Mouse (Mus musculus): ENCODE measurements around the gene Tnrc6b. TPM values are rescaled to one million over a fixed set of nuclear protein-coding genes. Genes with fewer than 3 reads are reported as not detected.

The Tnrc6b gene
- polyA plus RNA-seq, 1 experiment from 2014 or later: 40.1 TPM

- Histone ChIP-seq H3K27ac (no peak overlapping the region), H3K36me3 (peaks cover 93% of the 10 kb centered on the region), H3K4me3 (no peak overlapping the region), H3K9me3 (replicated peaks) (no peaks in the 10 kb centered on the region), H3K4me1 (peaks cover 3% of the 10 kb centered on the region), H3K27me3 (ENCODE audit: low read depth, poor library complexity, severe bottlenecking) (no peaks in the 10 kb centered on the region)
- DNase-seq (ENCODE audit: low spot score): no peak
- 90% methylated on average over 3 of the region's 3 CpGs for WGBS
These were observed 243.7 kb downstream of the Tnrc6b start for GRCm38 (mm10) chr15:80954861-80955260.

DNA sequence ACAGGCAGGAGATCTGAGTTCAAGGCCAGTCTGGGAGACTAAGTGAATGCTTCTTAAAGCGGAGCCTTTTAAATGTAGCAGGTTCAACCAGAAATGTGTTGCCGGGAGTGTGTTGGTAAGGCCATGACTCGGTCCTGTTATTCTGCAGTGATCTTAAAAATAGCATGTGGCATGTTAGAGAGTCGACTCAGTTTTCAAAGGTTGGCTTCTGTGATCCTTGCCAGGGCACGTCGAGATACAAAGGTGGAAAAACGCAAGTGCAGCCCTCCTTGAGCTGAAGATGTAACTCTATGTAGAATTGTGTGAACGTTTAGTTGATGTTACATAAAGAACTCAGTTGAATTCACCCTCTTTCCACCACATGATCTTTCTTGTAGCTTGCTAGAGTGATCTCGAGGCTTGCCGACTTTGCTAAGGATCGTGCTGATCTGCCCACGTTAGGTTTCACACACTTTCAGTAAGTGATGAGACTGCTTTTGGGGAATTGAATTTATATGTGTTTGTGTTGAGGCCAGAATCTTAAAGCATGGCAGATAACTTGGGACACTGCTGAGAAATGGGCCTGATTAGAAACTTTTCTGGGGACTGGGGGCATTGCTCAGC, 244.8 kb downstream of the Tnrc6b start:
- no peaks in the 10 kb centered on the region for H3K27me3 ChIP-seq (ENCODE audit: low read depth, poor library complexity, severe bottlenecking)
- DNase-seq (ENCODE audit: low spot score): no peak
- H3K9me3 ChIP-seq (replicated peaks): no peaks in the 10 kb centered on the region
- no peaks in the 10 kb centered on the region for H3K4me1 ChIP-seq
- H3K27ac ChIP-seq: no peak overlapping the region
- 94% methylated on average over 12 of the region's 12 CpGs for WGBS
- H3K4me3 ChIP-seq: no peak overlapping the region
- H3K36me3 ChIP-seq: peaks cover 93% of the 10 kb centered on the region

GRCm38 (mm10) chr15:80969371-80969770, 258.3 kb downstream of the Tnrc6b start:
- Histone ChIP-seq H3K4me3 (no peak overlapping the region), H3K9me3 (replicated peaks) (no peaks in the 10 kb centered on the region), H3K27me3 (ENCODE audit: low read depth, poor library complexity, severe bottlenecking) (no peaks in the 10 kb centered on the region), H3K27ac (no peak overlapping the region), H3K4me1 (no peaks in the 10 kb centered on the region), H3K36me3 (peaks cover 59% of the 10 kb centered on the region)
- WGBS: 100% methylated on average over 1 of the region's 1 CpGs
- DNase-seq (ENCODE audit: low spot score): no peak

- Histone ChIP-seq H3K9me3 (replicated peaks) (no peaks in the 10 kb centered on the region), H3K27ac (no peak overlapping the region), H3K27me3 (ENCODE audit: low read depth, poor library complexity, severe bottlenecking) (0 out of 2 replicates have a peak, but pooled peaks cover 4% of the 10 kb centered on the region), H3K4me1 (peaks cover 6% of the 10 kb centered on the region), H3K4me3 (no peak overlapping the region), H3K36me3 (peaks cover 15% of the 10 kb centered on the region)
- no peak for DNase-seq (ENCODE audit: low spot score)
- 43% methylated on average over 5 of the region's 5 CpGs for WGBS
These were observed 263.2 kb downstream of the Tnrc6b start for GRCm38 (mm10) chr15:80974311-80974710.

DNA sequence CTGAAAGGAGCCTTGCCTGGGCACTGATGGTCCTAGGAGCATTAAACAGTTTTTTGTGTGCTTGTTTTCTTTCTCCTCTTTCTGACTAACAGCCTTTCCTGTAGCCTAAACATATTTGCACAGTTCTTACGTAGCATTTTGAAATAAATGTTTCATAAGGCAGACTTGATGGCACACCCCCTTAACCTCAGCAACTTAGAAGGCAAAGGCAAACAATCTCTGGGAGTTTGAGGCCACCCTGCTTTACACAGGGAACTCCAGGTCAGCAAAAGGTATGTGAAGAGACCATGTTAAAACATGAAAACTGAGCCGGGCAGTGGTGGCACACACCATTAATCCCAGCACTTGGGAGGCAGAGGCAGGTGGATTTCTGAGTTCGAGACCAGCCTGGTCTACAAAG, 264.6 kb downstream of the Tnrc6b start:
- no peak overlapping the region for H3K27ac ChIP-seq
- H3K4me3 ChIP-seq: no peak overlapping the region
- no peak for DNase-seq (ENCODE audit: low spot score)
- H3K36me3 ChIP-seq: peaks cover 1% of the 10 kb centered on the region; the same call in 1 of the 2 replicates
- H3K4me1 ChIP-seq: peaks cover 6% of the 10 kb centered on the region
- no peaks in the 10 kb centered on the region for H3K9me3 ChIP-seq (replicated peaks)
- WGBS: 94% methylated on average over 3 of the region's 3 CpGs
- H3K27me3 ChIP-seq (ENCODE audit: low read depth, poor library complexity, severe bottlenecking): 0 out of 2 replicates have a peak, but pooled peaks cover 4% of the 10 kb centered on the region

DNA sequence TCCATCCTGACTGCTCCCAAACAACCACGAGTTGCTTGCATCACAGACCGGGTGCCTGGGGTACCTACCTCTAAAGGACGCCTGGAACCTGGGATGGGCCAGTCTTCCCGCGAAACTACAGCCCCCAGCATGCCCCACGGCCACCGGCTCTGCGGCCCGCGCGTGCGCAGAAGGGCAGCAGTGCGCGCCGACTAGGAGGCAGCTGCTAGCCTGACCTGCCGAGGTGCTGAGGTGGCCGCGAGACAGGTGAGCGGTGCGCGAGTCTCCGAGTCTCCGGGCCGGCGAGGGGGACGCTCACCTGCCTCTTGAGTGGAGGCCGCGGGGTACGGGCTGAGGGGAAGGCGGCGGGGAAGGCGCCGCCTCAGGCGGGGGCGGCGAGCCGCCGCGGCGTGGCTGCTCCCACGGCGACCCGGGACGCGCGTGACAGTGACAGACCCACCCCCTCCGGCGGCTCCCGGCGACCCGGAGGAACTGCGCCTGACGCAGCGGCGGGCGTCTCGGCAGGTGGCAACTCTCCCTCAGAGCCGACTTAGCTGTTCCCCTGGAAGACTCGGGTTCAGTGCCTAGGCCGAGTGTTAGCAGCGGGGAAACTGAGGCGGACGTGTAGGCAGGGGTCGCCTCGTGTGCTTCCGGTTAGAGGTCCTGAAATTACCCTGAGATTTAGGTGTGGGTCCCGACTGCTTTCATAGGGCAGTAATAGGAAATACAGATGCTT, 266.7 kb downstream of the Tnrc6b start, which contains the start of gene Sgsm3:
TSS of gene Sgsm3 (plus strand) at position 146 of the 715 bp plus-strand sequence.
- under 1% methylated on average over 67 of the region's 67 CpGs for WGBS
- H3K27ac ChIP-seq: peak within 1 kb of the TSS; percentile 83
- 0 out of 2 replicates have a peak, but pooled peaks cover 4% of the 10 kb centered on the region for H3K27me3 ChIP-seq (ENCODE audit: low read depth, poor library complexity, severe bottlenecking)
- peak within 1 kb of the TSS; percentile 90 for H3K4me3 ChIP-seq
- DNase-seq (ENCODE audit: low spot score): peak; percentile 91
- H3K9me3 ChIP-seq (replicated peaks): no peaks in the 10 kb centered on the region
- H3K4me1 ChIP-seq: peaks cover 6% of the 10 kb centered on the region
- no peaks in the 10 kb centered on the region for H3K36me3 ChIP-seq

DNA sequence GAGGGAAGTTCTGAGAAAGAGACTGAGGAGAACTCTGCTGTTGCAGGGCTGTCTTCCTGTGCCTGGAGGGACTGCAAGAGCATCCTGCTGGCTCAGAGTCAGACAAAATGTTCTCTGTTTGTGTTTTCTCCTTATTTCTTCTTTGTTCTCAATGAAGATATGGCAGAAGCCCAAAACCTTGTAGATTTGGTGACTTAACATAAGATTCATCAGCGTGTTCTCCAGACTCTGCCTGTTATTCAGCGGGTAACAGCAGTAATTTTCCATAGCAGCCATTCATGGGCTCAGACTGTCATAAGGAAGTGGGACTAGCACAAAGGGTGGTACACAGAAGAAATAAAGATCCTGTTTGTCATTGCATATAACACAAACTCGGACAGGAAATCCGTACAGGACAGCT, 268.5 kb downstream of the Tnrc6b start:
- Histone ChIP-seq H3K4me1 (peaks cover 6% of the 10 kb centered on the region), H3K27ac (no peak overlapping the region), H3K27me3 (ENCODE audit: low read depth, poor library complexity, severe bottlenecking) (0 out of 2 replicates have a peak, but pooled peaks cover 4% of the 10 kb centered on the region), H3K4me3 (no peak overlapping the region), H3K36me3 (no peaks in the 10 kb centered on the region), H3K9me3 (replicated peaks) (no peaks in the 10 kb centered on the region)
- WGBS: 87% methylated on average over 4 of the region's 4 CpGs
- no peak for DNase-seq (ENCODE audit: low spot score)

- H3K36me3 ChIP-seq: no peaks in the 10 kb centered on the region
- no peak overlapping the region for H3K27ac ChIP-seq
- WGBS: 89% methylated on average over 4 of the region's 4 CpGs
- no peak overlapping the region for H3K4me3 ChIP-seq
- no peaks in the 10 kb centered on the region for H3K9me3 ChIP-seq (replicated peaks)
- H3K4me1 ChIP-seq: peaks cover 6% of the 10 kb centered on the region
- no peak for DNase-seq (ENCODE audit: low spot score)
- H3K27me3 ChIP-seq (ENCODE audit: low read depth, poor library complexity, severe bottlenecking): 0 out of 2 replicates have a peak, but pooled peaks cover 4% of the 10 kb centered on the region
These were observed 270.1 kb downstream of the Tnrc6b start for GRCm38 (mm10) chr15:80981176-80981575.

- Histone ChIP-seq H3K4me3 (no peak overlapping the region), H3K9me3 (replicated peaks) (no peaks in the 10 kb centered on the region), H3K27ac (no peak overlapping the region), H3K4me1 (peaks cover 4% of the 10 kb centered on the region), H3K36me3 (no peaks in the 10 kb centered on the region), H3K27me3 (ENCODE audit: low read depth, poor library complexity, severe bottlenecking) (0 out of 2 replicates have a peak, but pooled peaks cover 4% of the 10 kb centered on the region)
- DNase-seq (ENCODE audit: low spot score): no peak
- WGBS: 88% methylated on average over 2 of the region's 2 CpGs
These were observed 272.2 kb downstream of the Tnrc6b start for GRCm38 (mm10) chr15:80983264-80983663.

- no peak overlapping the region for H3K27ac ChIP-seq
- H3K36me3 ChIP-seq: no peaks in the 10 kb centered on the region
- DNase-seq (ENCODE audit: low spot score): no peak
- WGBS: 52% methylated on average over 1 of the region's 1 CpGs
- H3K4me1 ChIP-seq: peaks cover 1% of the 10 kb centered on the region; the same call in 1 of the 2 replicates
- no peak overlapping the region for H3K4me3 ChIP-seq
- no peaks in the 10 kb centered on the region for H3K27me3 ChIP-seq (ENCODE audit: low read depth, poor library complexity, severe bottlenecking)
- H3K9me3 ChIP-seq (replicated peaks): no peaks in the 10 kb centered on the region
These were observed 277.2 kb downstream of the Tnrc6b start for GRCm38 (mm10) chr15:80988331-80988730.

DNA sequence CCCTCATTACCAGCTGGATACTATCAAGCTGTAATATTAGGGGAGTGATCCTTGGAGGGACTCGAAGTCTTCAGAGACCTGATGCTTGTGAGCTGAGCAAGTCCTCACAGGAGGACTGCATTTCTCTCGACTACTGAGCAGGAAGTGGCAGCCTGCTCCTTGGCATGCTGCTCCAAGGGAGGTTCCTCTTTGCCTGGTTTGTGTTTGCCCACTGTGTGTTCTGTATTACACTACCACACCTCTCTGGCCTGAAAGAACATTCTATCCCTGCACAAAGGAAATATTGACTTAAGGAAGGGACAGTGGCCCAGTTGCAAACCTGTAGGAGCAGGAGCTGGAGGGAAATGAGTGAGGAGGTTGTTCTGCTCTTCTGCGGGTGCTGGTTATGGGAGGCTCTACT, 278.6 kb downstream of the Tnrc6b start:
- H3K27ac ChIP-seq: no peak overlapping the region
- H3K27me3 ChIP-seq (ENCODE audit: low read depth, poor library complexity, severe bottlenecking): no peaks in the 10 kb centered on the region
- peaks cover 6% of the 10 kb centered on the region; the same call in 1 of the 2 replicates for H3K4me1 ChIP-seq
- H3K9me3 ChIP-seq (replicated peaks): no peaks in the 10 kb centered on the region
- H3K4me3 ChIP-seq: no peak overlapping the region
- H3K36me3 ChIP-seq: no peaks in the 10 kb centered on the region
- no peak for DNase-seq (ENCODE audit: low spot score)
- 82% methylated on average over 3 of the region's 3 CpGs for WGBS

Measured in limb, embryonic 10.5 days (tissue).